Mouse (Mus musculus): Measurements from ENCODE around the gene Mfsd2b.
A peak's percentile ranks its signal among the peaks of the same experiment; 100 is the strongest.

Gene Mfsd2b

GRCm38 (mm10) chr12:4873531-4873930 lies 628 bp downstream of the Mfsd2b start:
- no peak for DNase-seq (ENCODE audit: low spot score in 2 of 2)

GRCm38 (mm10) chr12:4872983-4873477 lies 1.1 kb downstream of the Mfsd2b start:
- DNase-seq (ENCODE audit: low spot score in 2 of 2): no peak

- DNase-seq (ENCODE audit: low spot score in 2 of 2): no peak
These were observed 1.9 kb downstream of the Mfsd2b start for GRCm38 (mm10) chr12:4872273-4872672.

GRCm38 (mm10) chr12:4871260-4871659 lies 2.9 kb downstream of the Mfsd2b start:
- no peak for DNase-seq (ENCODE audit: low spot score in 2 of 2)

GRCm38 (mm10) chr12:4868924-4869323 lies 5.2 kb downstream of the Mfsd2b start:
- no peak for DNase-seq (ENCODE audit: low spot score in 2 of 2)

- no peak for DNase-seq (ENCODE audit: low spot score in 2 of 2)
These were observed 9.8 kb downstream of the Mfsd2b start for GRCm38 (mm10) chr12:4864338-4864690.

- peak in 1 of 2 experiments; percentile 21 for DNase-seq (ENCODE audit: low spot score in 2 of 2)
These were observed 10.4 kb downstream of the Mfsd2b start for GRCm38 (mm10) chr12:4863654-4864337.

- no peak for DNase-seq (ENCODE audit: low spot score in 2 of 2)
These were observed 11.5 kb downstream of the Mfsd2b start for GRCm38 (mm10) chr12:4862672-4863071.

GRCm38 (mm10) chr12:4859241-4859914 lies 14.8 kb downstream of the Mfsd2b start:
- DNase-seq (ENCODE audit: low spot score in 2 of 2): no peak

GRCm38 (mm10) chr12:4856834-4857233 lies 17.3 kb downstream of the Mfsd2b start:
- DNase-seq (ENCODE audit: low spot score in 2 of 2): no peak

- no peak for DNase-seq (ENCODE audit: low spot score in 2 of 2)
These were observed 18.0 kb downstream of the Mfsd2b start for GRCm38 (mm10) chr12:4856160-4856559.

- peak in 1 of 2 experiments; percentile 29 for DNase-seq (ENCODE audit: low spot score in 2 of 2)
These were observed 30.4 kb downstream of the Mfsd2b start for GRCm38 (mm10) chr12:4843741-4844140.

- DNase-seq (ENCODE audit: low spot score in 2 of 2): peak; percentile 92
These were observed 31.1 kb downstream of the Mfsd2b start, which contains the start of gene Wdcp for GRCm38 (mm10) chr12:4842890-4843597. TSS of gene Wdcp (plus strand) at chr12:4843303.

- no peak for DNase-seq (ENCODE audit: low spot score in 2 of 2)
These were observed 31.7 kb downstream of the Mfsd2b start for GRCm38 (mm10) chr12:4842456-4842855.

GRCm38 (mm10) chr12:4841392-4841887 lies 32.7 kb downstream of the Mfsd2b start, which contains the start of gene Fkbp1b:
TSS of gene Fkbp1b (minus strand) at chr12:4841591.
- DNase-seq (ENCODE audit: low spot score in 2 of 2): peak; percentile 22 to 28

- peak in 1 of 2 experiments; percentile 28 for DNase-seq (ENCODE audit: low spot score in 2 of 2)
These were observed 33.4 kb downstream of the Mfsd2b start for GRCm38 (mm10) chr12:4840741-4841140.

GRCm38 (mm10) chr12:4840010-4840409 lies 34.1 kb downstream of the Mfsd2b start:
- no peak for DNase-seq (ENCODE audit: low spot score in 2 of 2)

GRCm38 (mm10) chr12:4836959-4837358 lies 37.2 kb downstream of the Mfsd2b start:
- no peak for DNase-seq (ENCODE audit: low spot score in 2 of 2)

- DNase-seq (ENCODE audit: low spot score in 2 of 2): no peak
These were observed 46.9 kb downstream of the Mfsd2b start for GRCm38 (mm10) chr12:4827256-4827655.

GRCm38 (mm10) chr12:4817361-4818101 lies 56.6 kb downstream of the Mfsd2b start, which contains the start of gene Sf3b6:
TSS of gene Sf3b6 (plus strand) at chr12:4817544.
- DNase-seq (ENCODE audit: low spot score in 2 of 2): peak; percentile 96 to 98

GRCm38 (mm10) chr12:4816680-4817360 lies 57.3 kb downstream of the Mfsd2b start:
- DNase-seq (ENCODE audit: low spot score in 2 of 2): no peak
